Mouse (Mus musculus) stomach, embryonic 16.5 days (tissue): ENCODE measurements around the gene Col4a1. TPM values are rescaled to one million over a fixed set of nuclear protein-coding genes. Genes with fewer than 3 reads are reported as not detected.

Experiments used
- ATAC-seq: fragments of 200-750 bp; cut with Nextera tagmentation; 2 replicates; pipeline ENCODE4 v1.8.0; 2017; ENCODE audit warnings: moderate number of reproducible peaks, moderate TSS enrichment; ENCODE audit not compliant: insufficient read depth, low FRiP score
- H3K27ac ChIP-seq: fragments of 300-500 bp; sonication (generic); 2 replicates; pipeline ENCODE4 v1.5.1; 2014; ENCODE audit warnings: low read length
- H3K27me3 ChIP-seq: fragments of 300-500 bp; sonication (generic); 2 replicates; pipeline ENCODE4 v1.6.1; 2014; ENCODE audit warnings: low read length, control low read depth, mixed read lengths; ENCODE audit not compliant: control insufficient read depth, insufficient read depth
- H3K36me3 ChIP-seq: fragments of 300-500 bp; sonication (generic); 2 replicates; pipeline ENCODE4 v1.6.1; 2014; ENCODE audit warnings: low read length; ENCODE audit not compliant: control insufficient read depth, insufficient read depth
- H3K4me1 ChIP-seq: fragments of 300-500 bp; sonication (generic); 2 replicates; pipeline ENCODE4 v1.6.1; 2014; ENCODE audit warnings: low read length, control low read depth, mixed read lengths; ENCODE audit not compliant: control insufficient read depth, insufficient read depth
- H3K4me2 ChIP-seq: fragments of 300-500 bp; sonication (generic); 2 replicates; pipeline ENCODE4 v1.6.1; 2014; ENCODE audit warnings: low read depth, low read length, mixed read lengths
- H3K4me3 ChIP-seq: fragments of 300-500 bp; sonication (generic); replicated peaks from 2 replicates; pipeline ENCODE4 v1.5.1; 2014; ENCODE audit warnings: mild to moderate bottlenecking, low read length
- H3K9ac ChIP-seq: fragments of 300-500 bp; sonication (generic); 2 replicates; pipeline ENCODE4 v1.6.1; 2014; ENCODE audit warnings: low read length
- H3K9me3 ChIP-seq: fragments of 300-500 bp; sonication (generic); replicated peaks from 2 replicates; pipeline ENCODE4 v1.6.1; 2016; ENCODE audit warnings: low read length, control low read depth; ENCODE audit not compliant: control insufficient read depth
- WGBS: fragments of 180-500 bp; shearing (Covaris S2); extraction: QIAGEN DNeasy Blood & Tissue Kit; methylation state at CpG from one replicate; pipeline ENCODE4 v1.1.7; 2014; 5-methylcytosine and 5-hydroxymethylcytosine counted together
- polyA plus RNA-seq: library from polyadenylated mRNA; unstranded; fragments of >200 nt; fragmentation: Nextera tagmentation; extraction: Ambion mirVana; gene quantifications from 2 replicates; pipeline ENCODE4 v1.2.1, GENCODE M21; 2015

The Col4a1 gene
- polyA plus RNA-seq, 1 experiment from 2014 or later: 207 TPM

GRCm38 (mm10) chr8:11282139-11282538 lies 30.5 kb downstream of the Col4a1 start:
- no peak overlapping the region for H3K9ac ChIP-seq
- no peak for ATAC-seq
- H3K4me1 ChIP-seq: peaks cover 37% of the 10 kb centered on the region
- H3K4me2 ChIP-seq: no peak overlapping the region
- no peaks in the 10 kb centered on the region for H3K9me3 ChIP-seq
- no peak overlapping the region for H3K27ac ChIP-seq
- H3K4me3 ChIP-seq: no peak overlapping the region
- H3K27me3 ChIP-seq: no peaks in the 10 kb centered on the region
- no peaks in the 10 kb centered on the region for H3K36me3 ChIP-seq
- WGBS: 83% methylated on average over 10 of the region's 10 CpGs

DNA sequence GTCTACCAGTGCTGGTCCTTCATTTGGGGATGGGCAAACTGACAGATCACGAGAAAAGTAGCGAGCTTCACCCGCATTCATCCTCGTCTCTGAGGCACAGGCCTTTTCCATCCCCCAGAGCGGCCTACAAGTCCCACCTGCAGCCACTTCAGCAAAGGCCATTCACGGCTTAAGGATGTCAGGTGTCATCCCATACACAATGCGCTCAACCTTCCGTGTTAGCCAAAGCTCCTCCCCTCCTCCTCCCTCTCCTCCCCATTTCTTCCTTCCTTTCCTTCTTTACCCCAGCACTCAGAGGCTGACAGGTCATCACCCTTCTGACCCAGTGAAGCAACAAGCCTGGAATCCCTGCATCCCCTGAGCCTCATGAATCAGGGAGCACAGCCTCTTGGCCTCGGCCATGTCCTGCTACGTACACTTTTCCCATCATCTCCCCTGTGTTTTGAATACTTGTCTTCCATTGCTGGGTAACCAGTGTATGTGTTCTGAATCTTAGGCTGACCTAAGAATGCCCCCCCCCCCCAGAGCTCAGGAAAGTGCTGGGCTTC lies 31.8 kb downstream of the Col4a1 start:
- Histone ChIP-seq H3K9me3 (no peaks in the 10 kb centered on the region), H3K4me1 (peaks cover 46% of the 10 kb centered on the region), H3K9ac (no peak overlapping the region), H3K27me3 (no peaks in the 10 kb centered on the region), H3K4me2 (no peak overlapping the region), H3K27ac (no peak overlapping the region), H3K36me3 (no peaks in the 10 kb centered on the region), H3K4me3 (no peak overlapping the region)
- no peak for ATAC-seq
- 80% methylated on average over 10 of the region's 10 CpGs for WGBS

GRCm38 (mm10) chr8:11279296-11279826 lies 33.3 kb downstream of the Col4a1 start:
- peak overlapping the region; percentile 4 for H3K4me3 ChIP-seq
- H3K36me3 ChIP-seq: no peaks in the 10 kb centered on the region
- ATAC-seq: peak; percentile 48
- H3K9me3 ChIP-seq: no peaks in the 10 kb centered on the region
- no peaks in the 10 kb centered on the region for H3K27me3 ChIP-seq
- peaks cover 50% of the 10 kb centered on the region for H3K4me1 ChIP-seq
- H3K4me2 ChIP-seq: peak overlapping the region; percentile 40
- peak overlapping the region; percentile 88 for H3K27ac ChIP-seq
- H3K9ac ChIP-seq: peak overlapping the region; percentile 44; the same call in 1 of the 2 replicates
- 52% methylated on average over 20 of the region's 20 CpGs for WGBS

DNA sequence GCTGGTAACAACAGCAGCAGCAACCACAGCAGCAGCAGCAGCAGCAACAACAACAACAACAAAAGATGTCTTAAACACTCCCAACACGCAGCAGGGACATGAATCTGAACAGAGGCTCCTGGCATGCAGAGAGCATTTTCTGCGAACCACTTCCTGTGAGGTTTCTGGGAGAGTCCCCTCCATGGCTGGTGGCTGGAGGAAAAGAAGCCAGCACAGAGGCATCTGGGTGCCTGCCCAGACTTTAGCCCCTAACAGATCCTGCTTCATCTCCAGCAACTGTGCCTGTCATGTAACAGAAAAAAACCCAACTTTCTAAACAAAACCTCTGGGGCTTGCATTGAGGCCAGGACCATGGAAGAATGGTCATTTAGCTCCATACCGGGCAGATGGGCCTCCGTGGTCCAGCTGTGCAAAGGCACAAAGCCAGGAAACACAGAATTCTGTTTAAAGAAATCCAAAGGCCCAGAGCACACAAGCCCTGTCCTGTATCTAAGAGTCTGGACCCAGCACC lies 34.5 kb downstream of the Col4a1 start:
- Histone ChIP-seq H3K4me1 (peaks cover 52% of the 10 kb centered on the region), H3K4me2 (peak overlapping the region; percentile 11; the same call in 1 of the 2 replicates), H3K9me3 (no peaks in the 10 kb centered on the region), H3K27ac (peak overlapping the region; percentile 88), H3K27me3 (no peaks in the 10 kb centered on the region), H3K4me3 (no peak overlapping the region), H3K9ac (peak overlapping the region; percentile 58), H3K36me3 (no peaks in the 10 kb centered on the region)
- WGBS: 35% methylated on average over 4 of the region's 4 CpGs
- peak; percentile 53 for ATAC-seq

DNA sequence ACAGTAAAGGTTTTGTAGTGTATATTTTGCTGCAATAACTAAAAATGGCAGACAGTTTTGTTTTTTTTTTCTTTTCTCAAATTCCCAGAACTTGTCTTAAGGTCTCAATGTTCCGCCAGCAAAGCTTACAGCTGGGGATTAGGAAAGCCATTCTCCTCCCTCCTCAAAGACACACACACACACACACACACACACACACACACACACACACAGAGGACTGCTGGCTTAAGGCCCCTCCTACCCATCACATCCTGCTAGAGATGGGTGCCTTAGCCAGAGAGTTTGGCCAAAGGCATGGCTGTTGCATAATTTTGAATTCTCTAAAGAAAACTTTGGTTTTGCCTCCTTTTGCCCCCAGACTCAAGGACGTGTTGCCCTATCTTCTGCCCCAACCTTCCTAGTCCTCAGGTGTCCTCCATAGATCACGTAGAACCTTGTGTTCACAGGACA lies 35.0 kb downstream of the Col4a1 start:
- Histone ChIP-seq H3K4me2 (peak overlapping the region; percentile 11; the same call in 1 of the 2 replicates), H3K27ac (peak overlapping the region; percentile 88), H3K9ac (no peak overlapping the region; the same call in 1 of the 2 replicates), H3K27me3 (no peaks in the 10 kb centered on the region), H3K9me3 (no peaks in the 10 kb centered on the region), H3K36me3 (no peaks in the 10 kb centered on the region), H3K4me3 (no peak overlapping the region), H3K4me1 (peaks cover 52% of the 10 kb centered on the region)
- 63% methylated on average over 3 of the region's 3 CpGs for WGBS
- ATAC-seq: no peak

- Histone ChIP-seq H3K36me3 (no peaks in the 10 kb centered on the region), H3K27me3 (no peaks in the 10 kb centered on the region), H3K9ac (no peak overlapping the region), H3K4me1 (peaks cover 50% of the 10 kb centered on the region), H3K27ac (peak overlapping the region; percentile 51; the same call in 1 of the 2 replicates), H3K9me3 (no peaks in the 10 kb centered on the region), H3K4me3 (no peak overlapping the region), H3K4me2 (no peak overlapping the region; the same call in 1 of the 2 replicates)
- WGBS: 50% methylated on average over 6 of the region's 6 CpGs
- ATAC-seq: no peak
Measured at GRCm38 (mm10) chr8:11276286-11276685, 36.3 kb downstream of the Col4a1 start.

DNA sequence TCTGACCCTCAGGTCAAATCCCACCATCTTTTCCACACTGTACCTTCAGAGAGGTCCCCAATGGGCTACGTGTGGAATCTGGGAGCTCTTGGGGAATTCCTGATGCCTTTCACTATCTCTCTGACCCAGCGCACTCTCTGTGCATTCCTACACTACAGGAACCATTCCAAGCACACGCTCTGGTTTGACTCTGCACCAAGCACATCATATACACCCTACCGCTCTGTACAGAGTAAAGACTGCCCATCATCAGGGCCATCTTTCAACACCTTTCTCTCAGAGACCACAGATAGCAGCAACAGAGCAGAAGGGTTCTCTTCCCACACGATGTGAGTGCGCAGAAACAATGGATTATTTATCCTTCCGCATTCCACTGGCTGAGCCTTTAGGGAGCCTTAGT lies 38.2 kb downstream of the Col4a1 start:
- Histone ChIP-seq H3K36me3 (no peaks in the 10 kb centered on the region), H3K27me3 (no peaks in the 10 kb centered on the region), H3K27ac (no peak overlapping the region), H3K9me3 (no peaks in the 10 kb centered on the region), H3K4me2 (no peak overlapping the region), H3K4me3 (no peak overlapping the region), H3K4me1 (peaks cover 47% of the 10 kb centered on the region), H3K9ac (no peak overlapping the region)
- no peak for ATAC-seq
- WGBS: 77% methylated on average over 7 of the region's 7 CpGs

GRCm38 (mm10) chr8:11273506-11274158 lies 39.0 kb downstream of the Col4a1 start:
- H3K27ac ChIP-seq: no peak overlapping the region
- WGBS: 82% methylated on average over 15 of the region's 15 CpGs
- no peaks in the 10 kb centered on the region for H3K27me3 ChIP-seq
- no peak overlapping the region for H3K9ac ChIP-seq
- no peaks in the 10 kb centered on the region for H3K9me3 ChIP-seq
- H3K4me2 ChIP-seq: no peak overlapping the region
- ATAC-seq: no peak
- H3K4me3 ChIP-seq: no peak overlapping the region
- peaks cover 47% of the 10 kb centered on the region for H3K4me1 ChIP-seq
- no peaks in the 10 kb centered on the region for H3K36me3 ChIP-seq

DNA sequence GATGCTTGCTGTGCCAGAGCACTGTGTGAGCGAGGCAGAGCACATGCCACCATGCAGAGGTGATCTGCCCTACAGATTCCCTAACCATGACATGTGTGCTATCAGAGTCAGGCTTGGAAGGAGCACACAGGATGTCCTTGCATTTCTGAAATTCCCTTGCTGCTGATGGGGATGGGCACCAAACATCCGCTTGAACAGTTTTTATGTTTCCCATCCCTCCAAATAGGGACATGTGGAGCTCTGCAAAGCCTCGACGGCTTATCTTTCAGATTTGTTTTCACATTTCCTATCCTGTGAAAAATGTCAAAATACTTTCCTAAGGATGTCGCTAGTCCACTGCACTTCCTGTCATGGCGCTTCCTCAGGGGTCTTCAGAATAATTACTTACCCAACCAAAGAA lies 40.4 kb downstream of the Col4a1 start:
- no peak for ATAC-seq
- peaks cover 42% of the 10 kb centered on the region for H3K4me1 ChIP-seq
- no peak overlapping the region for H3K4me2 ChIP-seq
- no peak overlapping the region for H3K4me3 ChIP-seq
- no peak overlapping the region for H3K9ac ChIP-seq
- no peak overlapping the region for H3K27ac ChIP-seq
- H3K27me3 ChIP-seq: no peaks in the 10 kb centered on the region
- WGBS: 62% methylated on average over 6 of the region's 6 CpGs
- no peaks in the 10 kb centered on the region for H3K36me3 ChIP-seq
- H3K9me3 ChIP-seq: no peaks in the 10 kb centered on the region
